Mouse (Mus musculus): Measurements from ENCODE around the gene Csrp1.

DNA sequence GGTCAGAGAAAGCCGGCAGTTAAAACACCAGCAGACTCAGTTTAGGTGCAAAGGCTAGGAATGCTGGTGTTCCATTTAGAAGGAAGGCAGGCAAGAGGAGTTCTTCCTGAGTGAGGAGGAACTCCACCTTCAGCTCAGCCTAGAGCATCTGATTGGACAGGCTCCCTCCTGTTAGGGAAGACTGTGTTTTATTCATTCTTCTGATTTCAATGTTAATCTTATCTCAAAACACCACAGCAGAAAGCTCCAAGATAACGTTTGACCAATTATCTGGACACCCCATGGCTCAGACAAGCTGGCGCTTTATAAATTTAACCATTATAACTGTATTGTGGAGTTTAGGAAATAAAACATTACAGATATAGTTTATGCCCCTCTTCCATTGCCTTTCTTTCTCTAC is 18.5 kb upstream of the Csrp1 start:
- TF ChIP-seq CTCF (IDR thresholded peaks at IDR 0.05; ENCODE audit: insufficient read depth, low read depth, low read length) = no peak
- TF ChIP-seq POLR2A (IDR thresholded peaks at IDR 0.05; ENCODE audit: insufficient read depth, low read depth, low read length) = no peak

All from olfactory bulb, adult 2 months (tissue).